Mouse (Mus musculus) embryonic fibroblast, embryonic 13.5 days (primary cell): ENCODE results near the gene Ctnnbl1.

Source experiments
- CTCF ChIP-seq: IDR thresholded peaks from 2 replicates; pipeline ENCODE4 v1.5.1; 2011; ENCODE audit warnings: mild to moderate bottlenecking, control low read depth, low read length, moderate library complexity, borderline replicate concordance; ENCODE audit not compliant: insufficient read depth
- POLR2A ChIP-seq: IDR thresholded peaks from 2 replicates; pipeline ENCODE4 v1.6.1; 2011; ENCODE audit warnings: low read depth, mild to moderate bottlenecking, control low read depth, low read length, moderate library complexity

- no peak for TF ChIP-seq CTCF
- no peak for TF ChIP-seq POLR2A
These were observed 73.5 kb downstream of the Ctnnbl1 start for GRCm38 (mm10) chr2:157810749-157811148.
